Mouse (Mus musculus): ENCODE data around the gene Banf1. TPM values are rescaled to one million over a fixed set of nuclear protein-coding genes. Genes with fewer than 3 reads are reported as not detected.

Gene Banf1
- total and polyA plus RNA-seq, 2 experiments, result 21.5 to 68.5 TPM

DNA sequence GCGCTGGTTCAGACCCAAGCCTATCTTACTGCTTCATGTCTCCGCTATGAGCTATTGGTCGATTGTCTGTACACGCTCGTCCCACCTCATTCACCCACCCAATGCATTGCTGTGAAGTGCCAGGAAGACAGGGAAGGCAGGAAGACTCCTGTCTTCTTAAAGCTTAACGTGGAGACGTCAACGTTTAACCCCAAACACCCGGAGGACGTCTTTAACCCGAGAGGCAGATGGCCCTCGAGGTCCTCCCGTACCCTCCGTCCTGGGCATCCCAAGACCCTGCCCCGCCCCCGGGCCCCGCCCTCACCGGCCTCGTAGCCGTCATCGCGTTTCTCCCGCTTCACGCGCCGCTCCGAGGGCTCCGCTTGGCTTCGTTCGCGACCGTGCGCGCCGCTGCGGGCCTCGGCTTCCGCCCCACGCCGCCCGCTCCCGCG, 21.1 kb upstream of the Banf1 start:
- TF ChIP-seq CTCF (IDR thresholded peaks at IDR 0.05; ENCODE audit: low read depth, low read length) (no peak), POLR2A (IDR thresholded peaks at IDR 0.05; ENCODE audit: extremely low read depth, insufficient read depth, low read length) (no peak)
- Histone ChIP-seq H3K36me3 (ENCODE audit: control insufficient read depth, insufficient read depth, low read length) (no peaks in the 10 kb centered on the region), H3K4me3 (ENCODE audit: insufficient read depth, low read depth, low read length) (peak overlapping the region; percentile 86), H3K4me1 (ENCODE audit: control insufficient read depth, insufficient read depth, low read length) (peaks cover 10% of the 10 kb centered on the region), H3K27me3 (ENCODE audit: control insufficient read depth, insufficient read depth, low read length) (no peaks in the 10 kb centered on the region), H3K27ac (replicated peaks; ENCODE audit: insufficient read depth, low read depth, low read length) (peak overlapping the region; percentile 54; the same call in 1 of the 2 replicates), H3K9ac (ENCODE audit: low read depth, low read length) (peak overlapping the region; percentile 91), H3K79me2 (ENCODE audit: control insufficient read depth, insufficient read depth, low read length) (peaks cover 16% of the 10 kb centered on the region)
- under 1% methylated on average over 38 of the region's 43 CpGs for WGBS
- DNase-seq (ENCODE audit: extremely low read depth, low read depth, low spot score), result no peak

- peaks cover 14% of the 10 kb centered on the region for H3K36me3 ChIP-seq (ENCODE audit: control insufficient read depth, insufficient read depth, low read length)
- H3K4me3 ChIP-seq (ENCODE audit: insufficient read depth, low read depth, low read length), result no peak overlapping the region
- no peak for TF ChIP-seq CTCF (IDR thresholded peaks at IDR 0.05; ENCODE audit: low read depth, low read length)
- TF ChIP-seq POLR2A (IDR thresholded peaks at IDR 0.05; ENCODE audit: extremely low read depth, insufficient read depth, low read length), result no peak
- H3K9ac ChIP-seq (ENCODE audit: low read depth, low read length), result no peak overlapping the region
- no peaks in the 10 kb centered on the region for H3K27me3 ChIP-seq (ENCODE audit: control insufficient read depth, insufficient read depth, low read length)
- peaks cover 10% of the 10 kb centered on the region for H3K4me1 ChIP-seq (ENCODE audit: control insufficient read depth, insufficient read depth, low read length)
- H3K79me2 ChIP-seq (ENCODE audit: control insufficient read depth, insufficient read depth, low read length), result peaks cover 16% of the 10 kb centered on the region
- DNase-seq (ENCODE audit: extremely low read depth, low read depth, low spot score), result no peak
- WGBS, result 93% methylated on average over 8 of the region's 8 CpGs
- H3K27ac ChIP-seq (replicated peaks; ENCODE audit: insufficient read depth, low read depth, low read length), result no peak overlapping the region
Measured at GRCm38 (mm10) chr19:5384715-5385114, 17.7 kb upstream of the Banf1 start.

GRCm38 (mm10) chr19:5383326-5383725, 16.4 kb upstream of the Banf1 start:
- Histone ChIP-seq H3K36me3 (ENCODE audit: control insufficient read depth, insufficient read depth, low read length) (peaks cover 25% of the 10 kb centered on the region), H3K9ac (ENCODE audit: low read depth, low read length) (no peak overlapping the region), H3K27me3 (ENCODE audit: control insufficient read depth, insufficient read depth, low read length) (no peaks in the 10 kb centered on the region), H3K79me2 (ENCODE audit: control insufficient read depth, insufficient read depth, low read length) (peaks cover 15% of the 10 kb centered on the region), H3K27ac (replicated peaks; ENCODE audit: insufficient read depth, low read depth, low read length) (no peak overlapping the region), H3K4me3 (ENCODE audit: insufficient read depth, low read depth, low read length) (no peak overlapping the region), H3K4me1 (ENCODE audit: control insufficient read depth, insufficient read depth, low read length) (peaks cover 10% of the 10 kb centered on the region)
- no peak for TF ChIP-seq POLR2A (IDR thresholded peaks at IDR 0.05; ENCODE audit: extremely low read depth, insufficient read depth, low read length)
- TF ChIP-seq CTCF (IDR thresholded peaks at IDR 0.05; ENCODE audit: low read depth, low read length), result no peak
- 95% methylated on average over 12 of the region's 12 CpGs for WGBS
- DNase-seq (ENCODE audit: extremely low read depth, low read depth, low spot score), result no peak

DNA sequence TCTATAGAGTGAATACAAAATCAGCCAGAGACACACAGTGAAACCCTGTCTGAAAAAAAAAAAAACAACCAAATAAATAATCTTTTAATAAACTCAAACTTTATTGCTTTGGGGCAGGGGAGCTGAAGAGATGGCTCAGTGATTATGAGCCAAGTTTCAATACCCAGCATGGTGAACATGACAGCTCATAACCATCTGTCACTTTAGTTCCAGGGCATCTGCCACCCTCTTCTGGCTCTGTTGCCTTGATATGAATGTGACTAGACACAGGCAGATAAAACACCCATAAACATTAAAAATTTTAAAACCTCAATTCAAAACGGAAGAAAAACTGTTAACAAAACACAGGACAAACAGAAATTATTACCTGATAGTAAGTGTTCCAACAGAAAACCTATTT, 10.5 kb upstream of the Banf1 start:
- 92% methylated on average over 1 of the region's 1 CpGs for WGBS
- H3K4me3 ChIP-seq (ENCODE audit: insufficient read depth, low read depth, low read length), result no peak overlapping the region
- TF ChIP-seq CTCF (IDR thresholded peaks at IDR 0.05; ENCODE audit: low read depth, low read length), result no peak
- no peak for TF ChIP-seq POLR2A (IDR thresholded peaks at IDR 0.05; ENCODE audit: extremely low read depth, insufficient read depth, low read length)
- no peaks in the 10 kb centered on the region for H3K4me1 ChIP-seq (ENCODE audit: control insufficient read depth, insufficient read depth, low read length)
- H3K27ac ChIP-seq (replicated peaks; ENCODE audit: insufficient read depth, low read depth, low read length), result no peak overlapping the region
- DNase-seq (ENCODE audit: extremely low read depth, low read depth, low spot score), result no peak
- no peaks in the 10 kb centered on the region for H3K79me2 ChIP-seq (ENCODE audit: control insufficient read depth, insufficient read depth, low read length)
- H3K27me3 ChIP-seq (ENCODE audit: control insufficient read depth, insufficient read depth, low read length), result no peaks in the 10 kb centered on the region
- no peak overlapping the region for H3K9ac ChIP-seq (ENCODE audit: low read depth, low read length)
- peaks cover 27% of the 10 kb centered on the region for H3K36me3 ChIP-seq (ENCODE audit: control insufficient read depth, insufficient read depth, low read length)

DNA sequence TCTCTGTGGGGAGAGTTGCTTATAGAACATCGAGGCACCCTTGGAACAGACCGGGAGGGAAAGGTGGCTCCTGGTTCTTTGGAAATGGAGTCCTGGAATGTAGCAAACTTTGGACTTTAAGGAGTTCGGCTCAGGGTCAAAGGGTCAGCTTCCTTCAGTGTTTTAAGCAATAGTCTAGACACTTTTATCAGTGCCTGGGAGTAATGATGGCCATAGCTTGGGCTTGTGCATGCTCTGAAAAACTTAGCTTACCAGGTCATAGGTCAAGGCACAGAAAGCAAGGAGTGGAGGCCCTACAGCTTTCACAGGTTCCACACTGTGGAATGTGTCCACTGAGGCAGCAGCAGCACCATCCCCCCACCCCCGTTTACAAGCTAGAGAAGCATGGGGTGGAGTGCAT, 7.8 kb upstream of the Banf1 start:
- H3K79me2 ChIP-seq (ENCODE audit: control insufficient read depth, insufficient read depth, low read length), result no peaks in the 10 kb centered on the region
- no peak overlapping the region for H3K9ac ChIP-seq (ENCODE audit: low read depth, low read length)
- WGBS, result 63% methylated on average over 4 of the region's 4 CpGs
- H3K4me1 ChIP-seq (ENCODE audit: control insufficient read depth, insufficient read depth, low read length), result no peaks in the 10 kb centered on the region
- no peak overlapping the region for H3K4me3 ChIP-seq (ENCODE audit: insufficient read depth, low read depth, low read length)
- H3K27ac ChIP-seq (replicated peaks; ENCODE audit: insufficient read depth, low read depth, low read length), result no peak overlapping the region
- H3K36me3 ChIP-seq (ENCODE audit: control insufficient read depth, insufficient read depth, low read length), result peaks cover 23% of the 10 kb centered on the region
- DNase-seq (ENCODE audit: extremely low read depth, low read depth, low spot score), result no peak
- TF ChIP-seq POLR2A (IDR thresholded peaks at IDR 0.05; ENCODE audit: extremely low read depth, insufficient read depth, low read length) (no peak), CTCF (IDR thresholded peaks at IDR 0.05; ENCODE audit: low read depth, low read length) (no peak)
- H3K27me3 ChIP-seq (ENCODE audit: control insufficient read depth, insufficient read depth, low read length), result no peaks in the 10 kb centered on the region

- no peak for DNase-seq (ENCODE audit: extremely low read depth, low read depth, low spot score)
- Histone ChIP-seq H3K36me3 (ENCODE audit: control insufficient read depth, insufficient read depth, low read length) (peaks cover 24% of the 10 kb centered on the region), H3K4me3 (ENCODE audit: insufficient read depth, low read depth, low read length) (no peak overlapping the region), H3K4me1 (ENCODE audit: control insufficient read depth, insufficient read depth, low read length) (no peaks in the 10 kb centered on the region), H3K27me3 (ENCODE audit: control insufficient read depth, insufficient read depth, low read length) (no peaks in the 10 kb centered on the region), H3K79me2 (ENCODE audit: control insufficient read depth, insufficient read depth, low read length) (no peaks in the 10 kb centered on the region), H3K9ac (ENCODE audit: low read depth, low read length) (no peak overlapping the region), H3K27ac (replicated peaks; ENCODE audit: insufficient read depth, low read depth, low read length) (no peak overlapping the region)
- TF ChIP-seq CTCF (IDR thresholded peaks at IDR 0.05; ENCODE audit: low read depth, low read length), result no peak
- TF ChIP-seq POLR2A (IDR thresholded peaks at IDR 0.05; ENCODE audit: extremely low read depth, insufficient read depth, low read length), result no peak
- WGBS, result 85% methylated on average over 4 of the region's 4 CpGs
Measured at GRCm38 (mm10) chr19:5374177-5374576, 7.2 kb upstream of the Banf1 start.

Measured in liver, adult 2 months (tissue).